Mouse (Mus musculus) liver, embryonic 14.5 days (tissue): Measurements from ENCODE around the gene Rictor. TPM values are rescaled to one million over a fixed set of nuclear protein-coding genes. Genes with fewer than 3 reads are reported as not detected.

Experiments used
- ATAC-seq: fragments of 200-750 bp; cut with Nextera tagmentation; 2 replicates; pipeline ENCODE4 v1.8.0; 2017; ENCODE audit warnings: moderate number of reproducible peaks, mild to moderate bottlenecking, moderate library complexity; ENCODE audit not compliant: insufficient read depth
- DNase-seq, 3 experiments: peaks; one replicate each; pipeline ENCODE4 v3.0.0-alpha.2; 2012 to 2013; ENCODE audit warnings: low read depth in 3 of 3, low spot score in 3 of 3
- H3K27ac ChIP-seq: fragments of 300-500 bp; sonication (generic); 2 replicates; pipeline ENCODE4 v1.5.1; 2014; ENCODE audit warnings: moderate library complexity, mild to moderate bottlenecking, control low read depth, inconsistent platforms
- H3K27me3 ChIP-seq: fragments of 300-500 bp; sonication (generic); 2 replicates; pipeline ENCODE4 v1.6.1; 2014; ENCODE audit warnings: mild to moderate bottlenecking, low read length, moderate library complexity; ENCODE audit not compliant: control insufficient read depth, insufficient read depth
- H3K36me3 ChIP-seq: fragments of 300-500 bp; sonication (generic); replicated peaks from 2 replicates; pipeline ENCODE4 v1.6.1; 2014; ENCODE audit warnings: low read depth; ENCODE audit not compliant: control insufficient read depth, insufficient read depth
- H3K4me1 ChIP-seq, 2 experiments: fragments of 200-500 bp in 1 of 2; fragments of 300-500 bp in 1 of 2; sonication (generic) in 1 of 2; replicated peaks; 2 replicates each; pipeline ENCODE4 v1.6.1; 2012 to 2014; ENCODE audit warnings: antibody characterized with exemption in 1 of 2, inconsistent platforms in 1 of 2, low read length in 1 of 2; ENCODE audit not compliant: control insufficient read depth in 2 of 2, insufficient read depth in 2 of 2
- H3K4me2 ChIP-seq: fragments of 300-500 bp; sonication (generic); 2 replicates; pipeline ENCODE4 v1.6.1; 2014; ENCODE audit warnings: low read depth, mild to moderate bottlenecking, control low read depth, moderate library complexity
- H3K4me3 ChIP-seq, 2 experiments: fragments of 200-500 bp in 1 of 2; fragments of 300-500 bp in 1 of 2; sonication (generic) in 1 of 2; 2 replicates each; pipeline ENCODE4 v1.5.1; 2012 to 2014; ENCODE audit warnings: low read depth in 2 of 2, low read length in 2 of 2, mild to moderate bottlenecking in 2 of 2, control low read depth in 1 of 2, inconsistent platforms in 1 of 2, moderate library complexity in 1 of 2; ENCODE audit not compliant: insufficient read depth in 1 of 2
- H3K9ac ChIP-seq: fragments of 300-500 bp; sonication (generic); replicated peaks from 2 replicates; pipeline ENCODE4 v1.6.1; 2014; ENCODE audit warnings: mild to moderate bottlenecking, control low read depth, moderate library complexity
- H3K9me3 ChIP-seq: fragments of 300-500 bp; sonication (generic); 2 replicates; pipeline ENCODE4 v1.6.1; 2016; ENCODE audit warnings: low read length, mixed read lengths; ENCODE audit not compliant: control insufficient read depth
- CTCF ChIP-seq: IDR thresholded peaks from 2 replicates; pipeline ENCODE4 v1.5.1; 2016; ENCODE audit warnings: antibody characterized with exemption, low read depth, control low read depth
- EP300 ChIP-seq: IDR thresholded peaks from 2 replicates; pipeline ENCODE4 v1.6.1; 2016; ENCODE audit warnings: antibody characterized with exemption, low read depth
- WGBS: fragments of 180-500 bp; shearing (Covaris S2); extraction: QIAGEN DNeasy Blood & Tissue Kit; methylation state at CpG from one replicate; pipeline ENCODE4 v1.1.7; 2014; ENCODE audit not compliant: insufficient replicate concordance; 5-methylcytosine and 5-hydroxymethylcytosine counted together
- polyA plus RNA-seq, 2 experiments: library from polyadenylated mRNA; depleted of rRNA in 1 of 2; stranded (reverse) in 1 of 2; unstranded in 1 of 2; fragments of >200 nt; fragmentation: Nextera tagmentation in 1 of 2; extraction: Ambion mirVana in 1 of 2; gene quantifications; 2 replicates each; pipeline versions ENCODE4 v1.2.1 to v1.2.3; 2012 to 2014

The Rictor gene
- polyA plus RNA-seq, 2 experiments, result 4.4 to 12.7 TPM

DNA sequence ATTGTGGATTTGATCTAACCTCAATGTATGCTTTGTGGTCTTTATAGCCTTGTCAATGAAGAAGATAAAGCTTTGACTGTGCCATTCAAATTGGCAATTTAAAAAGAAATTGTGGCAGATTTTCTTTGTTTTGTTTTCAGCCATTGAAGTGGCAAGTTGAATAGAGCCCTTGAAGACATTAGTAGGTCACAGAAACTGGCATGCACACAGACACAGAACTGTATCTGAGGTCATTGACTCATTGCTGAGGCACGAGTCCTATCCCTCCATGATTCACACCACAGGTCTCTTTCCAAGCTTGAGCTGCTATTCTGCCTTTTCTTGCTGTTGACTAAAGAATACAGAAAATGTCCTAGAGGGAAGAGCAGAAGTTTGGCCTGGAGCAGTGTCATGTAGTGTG is 141.7 kb downstream of the Rictor start:
- no peaks in the 10 kb centered on the region for H3K27me3 ChIP-seq
- no peak overlapping the region for H3K27ac ChIP-seq
- ATAC-seq (no peak), DNase-seq (no peak)
- no peak overlapping the region for H3K9ac ChIP-seq
- no peaks in the 10 kb centered on the region for H3K9me3 ChIP-seq
- H3K36me3 ChIP-seq, result no peaks in the 10 kb centered on the region
- WGBS, result 36% methylated on average over 1 of the region's 1 CpGs
- H3K4me1 ChIP-seq, result no peaks in the 10 kb centered on the region
- H3K4me2 ChIP-seq, result no peak overlapping the region
- TF ChIP-seq EP300 (no peak), CTCF (no peak)
- H3K4me3 ChIP-seq, result no peak overlapping the region

Other genes with a start within 250 kb of the Rictor start
- 3.5 and 8.3 TPM in 2 replicates for gene Fyb, start 185.5 kb upstream of the Rictor start, polyA plus RNA-seq (2012; rRNA removed)
- gene Fyb, start 185.5 kb upstream of the Rictor start, polyA plus RNA-seq (2014; fragmentation: Nextera tagmentation; extraction: Ambion mirVana), result 19.0 and 19.5 TPM in 2 replicates
- gene Osmr, start 166.6 kb downstream of the Rictor start, polyA plus RNA-seq (2012; rRNA removed), result 0.06 and 0.17 TPM in 2 replicates
- 0.13 and 0.28 TPM in 2 replicates for gene Osmr, start 166.6 kb downstream of the Rictor start, polyA plus RNA-seq (2014; fragmentation: Nextera tagmentation; extraction: Ambion mirVana)